Mouse (Mus musculus) neural tube, embryonic 14.5 days (tissue): ENCODE data around the gene Arhgef11. TPM values are rescaled to one million over a fixed set of nuclear protein-coding genes. Genes with fewer than 3 reads are reported as not detected.

Experiments used
- ATAC-seq: fragments of 200-750 bp; cut with Nextera tagmentation; 2 replicates; pipeline ENCODE4 v1.8.0; 2017; ENCODE audit warnings: low read depth, mild to moderate bottlenecking, moderate TSS enrichment, moderate library complexity
- H3K27ac ChIP-seq: fragments of 300-500 bp; sonication (generic); 2 replicates; pipeline ENCODE4 v1.5.1; 2014; ENCODE audit warnings: low read depth, mild to moderate bottlenecking, control low read depth, low read length, moderate library complexity, mixed read lengths
- H3K27me3 ChIP-seq: fragments of 300-500 bp; sonication (generic); 2 replicates; pipeline ENCODE4 v1.6.1; 2014; ENCODE audit warnings: low read length; ENCODE audit not compliant: control insufficient read depth, insufficient read depth
- H3K36me3 ChIP-seq: fragments of 300-500 bp; sonication (generic); 2 replicates; pipeline ENCODE4 v1.6.1; 2014; ENCODE audit warnings: low read length, mixed read lengths; ENCODE audit not compliant: control insufficient read depth, insufficient read depth
- H3K4me1 ChIP-seq: fragments of 300-500 bp; sonication (generic); 2 replicates; pipeline ENCODE4 v1.6.1; 2014; ENCODE audit warnings: low read length; ENCODE audit not compliant: control insufficient read depth, insufficient read depth
- H3K4me2 ChIP-seq: fragments of 300-500 bp; sonication (generic); 2 replicates; pipeline ENCODE4 v1.6.1; 2014; ENCODE audit warnings: mild to moderate bottlenecking, low read depth, low read length, control low read depth
- H3K4me3 ChIP-seq: fragments of 300-500 bp; sonication (generic); 2 replicates; pipeline ENCODE4 v1.5.1; 2014; ENCODE audit warnings: low read depth, low read length, control low read depth, mixed read lengths
- H3K9ac ChIP-seq: fragments of 300-500 bp; sonication (generic); replicated peaks from 2 replicates; pipeline ENCODE4 v1.6.1; 2014; ENCODE audit warnings: low read depth, mild to moderate bottlenecking, control low read depth, low read length, mixed read lengths
- H3K9me3 ChIP-seq: fragments of 300-500 bp; sonication (generic); 2 replicates; pipeline ENCODE4 v1.6.1; 2016; ENCODE audit warnings: low read length; ENCODE audit not compliant: control insufficient read depth
- WGBS: fragments of 180-500 bp; shearing (Covaris S2); extraction: QIAGEN DNeasy Blood & Tissue Kit; methylation state at CpG from one replicate; pipeline ENCODE4 v1.1.7; 2014; 5-methylcytosine and 5-hydroxymethylcytosine counted together
- polyA plus RNA-seq: library from polyadenylated mRNA; unstranded; fragments of >200 nt; fragmentation: Nextera tagmentation; extraction: Ambion mirVana; gene quantifications from 2 replicates; pipeline ENCODE4 v1.2.1, GENCODE M21; 2014

The Arhgef11 gene
- polyA plus RNA-seq, 1 experiment from 2014 or later: 28.6 TPM

DNA sequence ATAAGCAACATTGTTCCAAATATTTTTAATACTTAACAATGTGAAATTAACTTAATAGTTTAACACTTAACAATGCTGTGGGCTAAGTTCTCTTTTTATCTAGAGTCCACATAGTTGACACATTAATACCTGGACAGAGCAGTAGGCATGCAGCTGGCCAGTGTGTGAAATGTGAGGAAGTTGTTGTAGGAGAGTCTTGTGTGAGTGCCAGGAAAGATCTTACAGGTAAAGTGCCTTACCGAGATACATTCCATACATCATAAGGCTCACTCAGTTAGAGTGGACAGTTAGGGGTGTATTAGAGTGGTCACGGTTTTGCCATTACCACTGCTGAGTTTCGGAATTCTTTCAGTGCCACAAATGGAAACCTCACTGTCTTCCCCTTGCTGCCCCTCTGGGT is 31.7 kb downstream of the Arhgef11 start:
- Histone ChIP-seq H3K36me3 (no peaks in the 10 kb centered on the region), H3K4me3 (no peak overlapping the region), H3K9me3 (no peaks in the 10 kb centered on the region), H3K27ac (no peak overlapping the region), H3K4me1 (no peaks in the 10 kb centered on the region), H3K4me2 (no peak overlapping the region), H3K9ac (no peak overlapping the region), H3K27me3 (no peaks in the 10 kb centered on the region)
- ATAC-seq: no peak
- 96% methylated on average over 3 of the region's 3 CpGs for WGBS

DNA sequence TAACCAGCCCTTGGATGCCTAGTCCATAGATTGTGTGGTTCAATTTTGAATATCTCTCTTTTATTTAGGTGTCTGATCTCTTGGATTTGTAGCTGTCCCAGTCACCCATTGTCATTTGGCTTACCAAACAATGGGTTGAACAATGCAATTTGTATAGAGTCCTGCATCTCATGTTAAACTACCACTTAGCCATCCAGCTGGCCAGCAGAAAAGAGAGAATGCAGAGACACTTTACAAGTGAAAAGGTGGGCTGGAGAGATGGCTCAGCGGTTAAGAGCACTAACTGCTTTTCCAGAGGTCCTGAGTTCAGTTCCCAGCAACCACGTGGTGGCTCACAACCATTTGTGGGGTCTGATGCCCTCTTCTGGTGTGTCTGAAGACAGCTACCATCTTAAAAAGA is 41.0 kb downstream of the Arhgef11 start:
- no peaks in the 10 kb centered on the region for H3K36me3 ChIP-seq
- H3K4me2 ChIP-seq: no peak overlapping the region
- no peak overlapping the region for H3K9ac ChIP-seq
- H3K9me3 ChIP-seq: no peaks in the 10 kb centered on the region
- no peak overlapping the region for H3K27ac ChIP-seq
- ATAC-seq: no peak
- no peak overlapping the region for H3K4me3 ChIP-seq
- WGBS: 67% methylated on average over 2 of the region's 2 CpGs
- peaks cover 4% of the 10 kb centered on the region; the same call in 1 of the 2 replicates for H3K4me1 ChIP-seq
- H3K27me3 ChIP-seq: no peaks in the 10 kb centered on the region

DNA sequence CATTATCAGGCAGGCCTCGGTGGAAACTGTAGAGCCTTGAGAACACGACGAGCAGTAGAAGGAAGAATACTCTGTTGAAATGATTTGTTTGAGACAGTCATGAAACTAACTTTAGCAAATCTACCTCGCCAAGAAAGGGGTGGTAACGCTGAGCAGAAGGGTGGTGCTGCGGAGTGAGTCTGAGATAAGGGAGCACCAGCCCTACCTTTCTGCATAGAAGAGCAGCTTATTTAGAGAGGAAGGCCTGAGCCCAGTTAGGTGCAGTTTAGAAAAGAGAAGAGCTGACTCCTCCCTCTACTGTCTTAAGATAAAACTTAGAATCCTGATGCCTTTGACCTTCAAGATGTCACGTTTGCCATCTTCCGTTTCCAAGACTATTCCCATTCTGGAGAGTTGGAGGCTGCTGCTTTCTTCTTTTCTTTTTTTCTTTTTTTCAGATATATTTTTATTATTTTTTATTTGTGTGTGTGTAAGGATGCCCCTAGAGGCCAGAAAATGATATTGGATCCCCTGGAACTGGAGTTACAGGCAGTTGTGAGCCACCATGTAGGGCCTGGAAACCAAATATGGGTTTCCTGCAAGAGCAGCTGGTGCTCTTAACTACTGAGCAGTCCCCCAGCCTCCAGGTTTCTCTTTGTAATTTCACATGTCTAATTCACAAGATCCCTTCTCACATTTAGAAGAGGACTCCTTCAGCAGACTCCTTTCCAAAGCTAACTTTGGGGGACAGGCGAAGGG is 42.5 kb downstream of the Arhgef11 start:
- no peak overlapping the region for H3K27ac ChIP-seq
- WGBS: 91% methylated on average over 9 of the region's 9 CpGs
- no peak for ATAC-seq
- no peaks in the 10 kb centered on the region for H3K9me3 ChIP-seq
- H3K36me3 ChIP-seq: no peaks in the 10 kb centered on the region
- H3K4me1 ChIP-seq: peaks cover 4% of the 10 kb centered on the region; the same call in 1 of the 2 replicates
- H3K4me3 ChIP-seq: no peak overlapping the region
- no peak overlapping the region for H3K9ac ChIP-seq
- H3K27me3 ChIP-seq: no peaks in the 10 kb centered on the region
- H3K4me2 ChIP-seq: no peak overlapping the region

DNA sequence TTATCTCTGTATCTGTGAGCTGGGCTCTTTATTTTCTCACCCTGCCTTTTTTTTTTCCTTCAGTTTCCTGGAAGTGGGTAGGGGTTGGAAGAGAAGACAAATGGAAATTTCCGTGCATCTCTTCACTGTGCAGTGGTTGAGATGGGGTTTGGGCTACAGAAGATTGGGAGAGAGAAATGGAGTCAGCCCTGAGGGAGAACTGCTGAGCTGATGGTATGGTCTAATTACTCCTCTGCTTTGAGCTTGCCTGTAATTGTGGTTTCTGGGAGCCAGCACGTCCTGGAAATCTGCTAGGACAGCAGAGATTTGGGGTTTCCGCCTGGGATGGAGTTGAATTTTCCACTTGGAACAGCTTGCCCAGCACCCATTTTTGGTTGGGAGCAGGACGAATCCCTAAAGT is 43.1 kb downstream of the Arhgef11 start:
- Histone ChIP-seq H3K4me2 (no peak overlapping the region), H3K9me3 (no peaks in the 10 kb centered on the region), H3K9ac (no peak overlapping the region), H3K27me3 (no peaks in the 10 kb centered on the region), H3K36me3 (no peaks in the 10 kb centered on the region), H3K4me3 (no peak overlapping the region), H3K4me1 (no peaks in the 10 kb centered on the region; the same call in 1 of the 2 replicates), H3K27ac (no peak overlapping the region)
- no peak for ATAC-seq
- 83% methylated on average over 4 of the region's 4 CpGs for WGBS

DNA sequence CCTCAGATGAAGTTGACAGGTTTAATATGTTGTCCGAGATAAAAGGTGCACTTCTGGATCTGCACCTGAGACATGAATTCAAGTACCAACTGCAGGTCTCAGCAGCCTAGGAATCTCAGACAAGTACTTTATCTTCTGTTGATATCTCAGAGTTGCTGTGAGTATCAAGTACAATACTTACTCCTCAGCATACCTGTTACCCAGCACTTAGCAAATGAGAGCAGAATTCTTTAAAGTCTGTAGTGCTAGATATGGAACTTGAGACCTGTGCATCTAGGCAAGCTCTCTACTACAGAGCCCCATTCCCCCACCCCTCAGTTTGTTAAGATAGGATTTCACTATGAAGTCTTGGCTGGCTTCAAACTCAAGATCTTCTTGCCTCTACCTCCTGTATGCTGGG is 43.9 kb downstream of the Arhgef11 start:
- Histone ChIP-seq H3K4me1 (no peaks in the 10 kb centered on the region), H3K4me3 (no peak overlapping the region), H3K27ac (no peak overlapping the region), H3K27me3 (no peaks in the 10 kb centered on the region), H3K4me2 (no peak overlapping the region), H3K36me3 (no peaks in the 10 kb centered on the region), H3K9ac (no peak overlapping the region), H3K9me3 (no peaks in the 10 kb centered on the region)
- no peak for ATAC-seq
- WGBS: 90% methylated on average over 1 of the region's 1 CpGs

DNA sequence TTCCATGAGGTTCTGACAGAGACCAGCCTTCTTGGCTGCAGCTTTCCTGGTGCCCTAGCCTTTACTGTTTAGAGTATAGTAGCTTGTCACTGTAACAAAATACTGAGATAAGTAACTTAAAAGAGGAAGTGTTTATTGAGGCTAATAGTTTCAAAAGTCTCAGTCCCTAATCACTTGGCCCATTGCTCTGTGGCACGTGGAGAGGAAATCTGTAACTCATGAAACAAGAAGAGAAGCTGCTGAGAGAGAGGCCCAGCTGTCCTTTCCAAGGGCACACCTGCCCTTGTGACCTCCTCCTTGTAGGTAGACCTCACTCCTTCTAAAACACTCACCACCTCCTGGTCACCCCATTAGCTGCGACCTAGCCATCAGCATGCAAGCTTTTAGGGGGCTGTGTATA is 101.2 kb downstream of the Arhgef11 start:
- Histone ChIP-seq H3K4me3 (no peak overlapping the region), H3K4me2 (no peak overlapping the region), H3K4me1 (no peaks in the 10 kb centered on the region), H3K27me3 (no peaks in the 10 kb centered on the region), H3K27ac (no peak overlapping the region), H3K9me3 (no peaks in the 10 kb centered on the region), H3K9ac (no peak overlapping the region), H3K36me3 (peaks cover 65% of the 10 kb centered on the region)
- no peak for ATAC-seq
- WGBS: 89% methylated on average over 2 of the region's 2 CpGs

DNA sequence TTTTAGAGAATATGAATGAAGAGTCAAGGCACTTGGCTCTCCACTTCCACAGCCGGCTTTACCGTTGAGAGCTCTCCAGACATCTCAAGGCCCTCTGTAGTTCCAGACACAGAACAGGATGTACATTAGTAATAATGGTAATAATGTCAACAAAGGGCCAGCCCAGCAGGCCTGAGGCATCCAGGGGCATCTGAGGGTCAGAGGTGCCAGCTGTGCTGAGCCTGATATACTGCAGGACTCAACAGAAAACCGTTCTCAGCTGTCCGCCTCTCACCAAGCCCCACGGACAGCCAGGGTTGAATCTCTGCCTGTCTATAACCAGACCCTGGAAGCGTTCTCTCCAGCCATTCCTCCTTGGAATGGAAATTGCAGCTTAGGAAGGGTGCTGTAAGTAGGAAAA is 107.2 kb downstream of the Arhgef11 start:
- Histone ChIP-seq H3K36me3 (peaks cover 67% of the 10 kb centered on the region), H3K4me1 (no peaks in the 10 kb centered on the region), H3K9ac (no peak overlapping the region), H3K9me3 (no peaks in the 10 kb centered on the region), H3K27me3 (no peaks in the 10 kb centered on the region), H3K4me2 (no peak overlapping the region), H3K4me3 (no peak overlapping the region), H3K27ac (no peak overlapping the region)
- ATAC-seq: no peak
- WGBS: 75% methylated on average over 6 of the region's 6 CpGs

DNA sequence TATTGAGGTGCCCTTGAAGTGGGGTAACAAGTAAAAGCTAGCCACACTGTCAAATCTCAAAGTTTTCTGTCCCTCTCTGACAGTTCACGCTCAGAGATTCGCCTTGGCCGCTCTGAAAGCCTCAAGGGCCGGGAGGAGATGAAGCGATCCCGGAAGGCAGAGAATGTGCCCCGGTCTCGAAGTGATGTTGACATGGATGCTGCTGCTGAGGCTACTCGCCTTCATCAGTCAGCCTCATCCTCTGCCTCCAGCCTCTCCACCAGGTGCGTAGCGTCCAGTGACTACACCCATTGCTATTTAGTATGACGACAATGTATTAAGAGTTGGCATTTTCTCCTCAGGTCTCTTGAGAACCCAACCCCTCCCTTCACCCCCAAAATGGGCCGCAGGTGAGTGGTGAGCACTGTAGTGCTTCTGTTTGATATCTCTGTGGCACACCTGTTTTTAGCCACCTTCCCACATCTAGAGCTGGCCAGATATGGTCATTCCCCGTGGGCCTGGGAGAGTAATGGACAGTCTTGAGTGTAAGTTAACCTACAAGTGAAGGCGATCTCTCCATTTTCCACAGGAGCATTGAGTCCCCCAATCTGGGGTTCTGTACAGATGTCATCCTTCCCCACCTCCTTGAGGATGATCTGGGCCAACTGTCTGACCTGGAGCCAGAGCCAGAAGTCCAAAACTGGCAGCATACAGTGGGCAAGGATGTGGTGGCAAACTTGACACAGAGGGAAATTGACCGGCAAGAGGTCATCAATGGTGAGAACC is 108.2 kb downstream of the Arhgef11 start:
- no peak overlapping the region for H3K4me3 ChIP-seq
- no peak overlapping the region for H3K4me2 ChIP-seq
- no peak overlapping the region for H3K27ac ChIP-seq
- H3K9ac ChIP-seq: no peak overlapping the region
- WGBS: 96% methylated on average over 16 of the region's 16 CpGs
- no peak for ATAC-seq
- H3K36me3 ChIP-seq: peaks cover 69% of the 10 kb centered on the region
- no peaks in the 10 kb centered on the region for H3K27me3 ChIP-seq
- no peaks in the 10 kb centered on the region for H3K4me1 ChIP-seq
- no peaks in the 10 kb centered on the region for H3K9me3 ChIP-seq

DNA sequence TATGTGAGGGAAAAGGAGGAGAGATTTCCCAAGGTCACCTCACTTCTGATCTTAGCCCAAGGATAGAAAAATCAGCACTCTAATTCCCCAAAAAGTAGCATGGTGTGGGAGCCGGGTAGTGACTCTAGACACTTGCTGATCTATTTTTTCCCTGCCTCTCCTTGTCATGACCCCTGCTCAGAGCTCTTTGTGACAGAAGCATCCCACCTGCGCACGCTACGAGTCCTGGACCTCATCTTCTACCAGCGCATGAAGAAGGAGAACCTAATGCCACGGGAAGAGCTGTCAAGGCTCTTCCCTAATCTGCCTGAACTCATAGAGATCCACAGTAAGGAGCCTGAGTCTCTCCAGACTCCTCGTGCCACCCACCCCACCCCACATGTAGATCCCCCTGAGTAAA is 108.8 kb downstream of the Arhgef11 start:
- no peak overlapping the region for H3K4me3 ChIP-seq
- peaks cover 69% of the 10 kb centered on the region for H3K36me3 ChIP-seq
- H3K27ac ChIP-seq: no peak overlapping the region
- H3K9ac ChIP-seq: no peak overlapping the region
- no peaks in the 10 kb centered on the region for H3K4me1 ChIP-seq
- ATAC-seq: no peak
- no peak overlapping the region for H3K4me2 ChIP-seq
- WGBS: 98% methylated on average over 7 of the region's 7 CpGs
- no peaks in the 10 kb centered on the region for H3K27me3 ChIP-seq
- no peaks in the 10 kb centered on the region for H3K9me3 ChIP-seq
